Mouse (Mus musculus) naive thymus-derived CD4-positive, alpha-beta T cell, adult 2 months (primary cell): ENCODE results near the gene Gpc3.
"Not testable (repeated sequence)": the region's sequence is repeated elsewhere in the genome, so short reads cannot be mapped to it uniquely, and the experiment has no call there.

Experiments used
- DNase-seq: peaks from one replicate; pipeline ENCODE4 v3.0.0-alpha.2; 2011; ENCODE audit warnings: low read depth

The Gpc3 gene

DNA sequence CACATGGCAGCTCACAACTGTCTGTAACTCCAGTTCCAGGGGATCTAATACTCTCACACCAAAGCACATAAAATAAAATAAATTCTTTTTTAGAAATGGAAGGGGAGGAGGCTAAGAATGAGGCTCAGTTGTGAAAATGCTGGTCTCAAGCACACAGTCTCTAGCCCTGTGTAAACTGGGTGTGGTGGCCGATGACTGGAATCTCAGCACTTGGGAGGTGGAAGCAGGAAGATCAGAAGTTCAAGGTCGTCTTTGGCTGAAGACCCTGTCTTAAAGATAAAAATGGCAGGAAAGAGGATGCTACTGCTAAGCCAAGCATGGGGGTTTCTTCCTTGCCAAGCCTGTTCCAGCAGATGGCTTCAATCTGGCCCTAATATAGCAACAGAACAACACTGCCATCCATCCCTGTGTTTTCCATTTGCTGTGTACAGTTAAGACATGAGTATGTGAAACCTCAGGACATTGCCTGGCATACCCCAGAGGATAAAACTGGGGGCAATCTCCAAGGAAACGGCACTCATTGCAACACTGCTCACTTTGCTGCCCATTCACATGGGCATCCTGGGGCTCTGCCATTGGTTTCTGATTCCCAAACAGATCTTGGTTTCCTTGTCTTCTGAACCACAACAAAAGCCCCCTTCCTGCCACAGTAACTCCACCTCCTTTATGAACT lies 334.9 kb downstream of the Gpc3 start:
- no peak for DNase-seq

DNA sequence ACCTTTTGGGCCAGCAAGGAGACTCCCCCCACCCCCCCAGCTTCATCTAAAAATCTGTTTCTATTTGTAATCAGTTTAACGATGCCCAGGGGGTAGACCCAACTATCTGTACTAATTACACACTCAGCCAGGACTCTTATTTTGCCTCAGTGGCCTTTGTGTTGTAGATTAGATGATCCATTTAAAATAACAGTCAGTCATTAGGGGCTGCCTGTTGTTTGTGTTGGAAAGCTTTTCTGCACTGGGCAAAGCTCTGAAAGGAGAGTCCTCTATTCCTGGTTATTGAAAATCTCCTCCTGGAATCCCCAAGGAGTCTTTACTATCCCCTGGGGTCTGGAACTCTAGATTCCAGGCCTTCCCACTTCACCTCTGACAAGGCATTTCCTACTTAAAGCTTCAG lies 336.2 kb downstream of the Gpc3 start:
- DNase-seq: no peak

DNA sequence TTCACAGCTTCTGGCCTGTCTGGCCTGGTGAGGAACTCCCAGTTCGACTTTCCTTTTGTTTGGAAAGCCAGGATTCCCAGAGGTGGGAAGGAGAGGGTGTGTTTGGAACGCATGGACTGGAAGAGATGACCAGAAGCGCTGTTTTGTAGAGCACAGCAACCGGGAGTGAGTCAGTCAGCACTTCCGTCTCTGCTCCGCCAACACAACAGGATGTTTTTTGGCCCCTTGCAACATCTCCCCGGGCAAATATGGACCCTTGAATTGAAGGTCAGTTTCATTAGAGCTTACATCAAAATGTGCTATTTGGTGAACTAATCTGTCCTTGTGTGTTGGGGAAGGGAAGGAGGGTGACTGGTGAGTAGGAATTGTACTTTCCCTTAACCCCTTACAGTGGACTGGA lies 340.7 kb downstream of the Gpc3 start:
- no peak for DNase-seq

DNA sequence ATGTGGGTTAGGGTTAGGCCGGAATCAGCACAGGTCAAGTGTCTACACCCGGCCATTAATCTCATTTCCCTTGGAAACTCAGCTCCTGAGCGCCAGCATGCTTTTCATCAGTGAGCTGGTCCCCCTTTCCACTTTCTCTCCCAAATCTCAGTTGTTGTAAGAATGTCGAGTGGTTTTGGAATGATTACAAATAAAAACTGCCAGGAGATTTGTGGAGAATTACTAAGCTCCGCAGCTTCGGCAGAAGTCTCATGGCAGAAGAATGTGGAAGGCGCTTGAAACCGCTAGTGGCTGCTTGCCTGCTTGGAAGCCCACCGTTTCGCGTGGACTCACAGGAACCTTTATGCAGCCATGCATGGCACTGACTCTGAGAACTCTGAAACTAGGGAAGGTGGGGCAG lies 351.8 kb downstream of the Gpc3 start:
- no peak for DNase-seq

DNA sequence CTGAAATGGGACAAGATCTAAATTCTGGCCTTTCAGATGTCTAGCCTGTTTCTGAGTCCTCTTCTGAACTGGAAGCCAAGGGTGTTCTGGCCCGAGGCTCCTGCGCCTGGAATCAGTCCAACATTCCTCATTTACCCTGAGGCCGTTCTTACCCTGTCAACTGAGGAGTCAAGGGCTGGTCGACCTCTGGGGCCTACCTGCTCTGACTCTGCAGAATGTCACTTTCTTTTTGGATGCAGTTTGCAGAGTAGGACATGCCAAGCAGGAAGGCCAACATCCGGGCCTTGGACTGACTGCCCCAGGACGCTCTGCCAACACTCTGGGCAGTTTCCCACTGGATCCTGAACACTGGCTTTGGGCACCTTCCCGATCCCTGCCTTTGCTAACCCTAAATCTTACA lies 352.2 kb downstream of the Gpc3 start:
- DNase-seq: no peak

DNA sequence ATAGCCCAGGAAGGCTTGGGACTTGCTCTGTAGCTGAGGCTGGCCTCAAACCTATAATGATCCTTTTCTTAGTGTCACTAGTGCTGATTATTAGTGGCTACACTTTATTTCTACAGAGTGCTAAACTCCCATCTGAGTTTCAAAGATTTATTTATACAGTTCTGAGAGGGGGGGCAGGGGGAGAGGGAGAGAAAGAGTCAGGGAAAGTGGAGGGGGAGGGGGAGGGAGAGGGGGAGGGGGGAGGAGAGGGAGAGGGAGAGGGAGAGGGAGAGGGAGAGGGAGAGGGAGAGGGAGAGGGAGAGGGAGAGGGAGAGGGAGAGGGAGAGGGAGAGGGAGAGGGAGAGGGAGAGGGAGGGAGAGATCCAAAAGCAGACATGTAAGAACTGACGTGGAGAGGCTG lies 354.0 kb downstream of the Gpc3 start:
- not testable (repeated sequence) for DNase-seq

DNA sequence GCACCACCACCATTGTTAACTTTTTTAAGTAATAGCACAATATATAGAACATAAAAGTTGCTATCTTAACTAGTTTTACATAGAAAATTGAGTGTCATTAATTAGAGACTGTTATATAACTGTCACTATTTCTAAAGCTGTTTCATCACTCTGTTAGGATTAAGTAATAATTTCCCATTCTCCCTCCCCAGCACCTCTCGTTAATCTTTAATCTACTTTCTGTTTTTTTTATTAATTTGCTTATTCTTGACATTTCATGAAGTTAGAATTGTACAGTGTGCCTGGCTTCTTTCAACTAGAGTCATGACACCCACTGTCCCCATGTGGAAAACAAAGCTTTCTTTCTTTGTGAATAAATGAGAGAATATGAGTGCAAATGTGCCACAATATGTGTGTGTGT lies 359.2 kb downstream of the Gpc3 start:
- DNase-seq: no peak

DNA sequence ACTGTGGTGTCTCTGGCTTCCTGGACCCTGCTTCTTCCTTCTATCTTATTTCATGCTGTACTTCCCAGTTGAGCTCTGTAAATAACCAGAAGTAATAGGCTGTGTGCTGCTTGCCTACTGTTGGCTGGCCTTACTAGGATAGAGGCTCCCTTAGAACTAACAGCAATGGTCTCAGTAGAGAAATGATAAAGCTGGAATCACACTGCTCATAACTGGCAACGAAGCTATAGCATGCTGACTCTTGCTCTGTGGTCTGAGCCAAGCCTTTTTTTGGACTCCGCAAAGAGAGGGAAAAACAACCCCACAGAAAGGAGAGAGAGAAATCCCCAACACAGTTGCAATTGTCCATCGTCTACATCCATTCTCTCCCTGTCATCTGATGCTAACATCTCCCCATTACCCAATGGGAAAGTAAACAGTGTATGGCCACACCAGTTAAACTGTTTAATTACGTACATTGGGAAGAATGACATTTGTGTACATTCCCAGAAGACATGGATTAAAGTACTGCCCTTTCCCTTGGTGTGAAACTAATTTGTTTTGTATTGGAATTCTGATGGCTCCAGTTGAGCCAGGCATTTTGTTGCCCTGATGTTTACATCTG lies 368.0 kb downstream of the Gpc3 start:
- DNase-seq: no peak

DNA sequence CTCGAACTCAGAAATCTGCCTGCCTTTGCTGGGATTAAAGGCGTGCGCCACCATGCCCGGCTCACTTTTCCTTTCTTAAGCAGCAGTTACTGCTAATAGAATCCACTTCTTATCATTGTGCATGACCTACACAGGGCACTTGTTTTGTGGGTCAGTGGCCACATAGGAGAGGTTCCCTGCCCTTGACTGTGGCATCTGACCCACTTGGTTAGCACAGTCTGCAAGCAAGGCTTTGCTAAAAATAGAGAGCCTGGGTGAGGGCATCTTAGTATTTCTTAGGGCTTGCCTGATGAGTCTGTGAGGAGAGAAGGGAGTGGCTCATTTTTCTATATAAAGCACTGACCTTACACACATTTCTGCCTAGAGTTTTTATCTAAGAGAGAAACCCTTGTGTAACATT lies 376.3 kb downstream of the Gpc3 start:
- no peak for DNase-seq

DNA sequence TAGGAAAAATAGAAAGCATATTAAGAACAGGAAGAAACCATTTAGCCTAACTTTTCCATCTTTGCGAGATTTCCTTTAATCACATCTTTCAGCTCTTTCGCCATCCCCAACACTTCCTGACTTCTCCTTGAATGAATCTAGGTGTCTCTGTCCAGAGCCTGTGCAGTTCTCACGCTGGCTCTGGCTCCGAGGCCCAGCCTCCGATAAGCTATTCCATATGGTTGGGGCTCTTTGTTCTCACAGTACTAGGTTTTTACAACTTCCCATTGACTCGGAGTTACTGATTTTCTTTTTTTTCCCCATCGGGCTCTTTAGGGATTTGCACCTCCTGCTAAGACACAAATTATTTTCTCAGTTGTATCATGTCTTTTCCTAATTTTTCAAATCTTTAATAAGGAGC lies 381.8 kb downstream of the Gpc3 start:
- DNase-seq: no peak

DNA sequence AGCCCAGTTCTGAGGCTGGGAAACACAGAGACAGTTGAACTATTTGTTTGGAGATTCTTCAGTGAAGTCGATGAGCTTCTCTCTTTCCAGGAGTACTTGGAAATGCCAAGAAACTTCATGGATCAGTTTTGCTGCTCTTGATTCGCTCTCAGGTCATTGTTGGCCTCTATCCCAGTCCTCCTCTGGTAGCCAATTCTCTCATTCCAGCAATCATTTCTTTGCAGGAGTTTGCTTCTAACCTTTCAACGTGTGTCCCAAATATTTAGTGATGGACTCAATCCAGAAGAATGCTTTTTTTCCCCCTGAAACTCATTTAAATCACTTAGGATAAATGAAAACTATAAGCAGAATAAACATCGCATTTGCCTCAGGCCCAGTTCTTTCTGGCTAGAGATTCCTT lies 383.0 kb downstream of the Gpc3 start:
- no peak for DNase-seq
